Mouse (Mus musculus) T-helper 2 cell (primary cell): Measurements from ENCODE around the gene Gpi1.
"Not testable (repeated sequence)": the region's sequence is repeated elsewhere in the genome, so short reads cannot be mapped to it uniquely, and the experiment has no call there.

ENCODE experiments used
- in situ Hi-C: fragments of 300-600 bp; cut with MboI, MseI; formaldehyde crosslinking; loops from one replicate; pipeline ENCODE4 v1.15.1; 2025; ENCODE audit warnings: high pct_unique_total_duplicates

Gpi1 gene

GRCm38 (mm10) chr7:34195632-34196031 lies 34.5 kb downstream of the Gpi1 start:
- in situ Hi-C loops, result no loop called here

GRCm38 (mm10) chr7:34192825-34193224 lies 37.3 kb downstream of the Gpi1 start:
- in situ Hi-C loops, result no loop called here

- in situ Hi-C loops, result no loop called here
Measured at GRCm38 (mm10) chr7:34189376-34189989, 40.7 kb downstream of the Gpi1 start.

- in situ Hi-C loops, result no loop called here
Measured at GRCm38 (mm10) chr7:34183794-34184193, 46.3 kb downstream of the Gpi1 start.

GRCm38 (mm10) chr7:34183356-34183755 lies 46.8 kb downstream of the Gpi1 start:
- in situ Hi-C loops, result no loop called here

- in situ Hi-C loops, result not testable (repeated sequence)
Measured at GRCm38 (mm10) chr7:34176241-34176640, 53.9 kb downstream of the Gpi1 start.

GRCm38 (mm10) chr7:34172251-34172650 lies 57.9 kb downstream of the Gpi1 start:
- in situ Hi-C loops, result no loop called here

- in situ Hi-C loops, result no loop called here
Measured at GRCm38 (mm10) chr7:34169454-34169853, 60.7 kb downstream of the Gpi1 start, which contains the start of gene Uba2. Uba2 (minus strand) TSS chr7:34169599.

- in situ Hi-C loops, result no loop called here
Measured at GRCm38 (mm10) chr7:34168470-34169251, 61.5 kb downstream of the Gpi1 start.

- in situ Hi-C loops, result no loop called here
Measured at GRCm38 (mm10) chr7:34167766-34168469, 62.2 kb downstream of the Gpi1 start.

GRCm38 (mm10) chr7:34166850-34167249 lies 63.3 kb downstream of the Gpi1 start:
- in situ Hi-C loops, result no loop called here

- in situ Hi-C loops, result no loop called here
Measured at GRCm38 (mm10) chr7:34165999-34166398, 64.1 kb downstream of the Gpi1 start.

- in situ Hi-C loops, result no loop called here
Measured at GRCm38 (mm10) chr7:34164671-34165070, 65.5 kb downstream of the Gpi1 start.

- in situ Hi-C loops, result no loop called here
Measured at GRCm38 (mm10) chr7:34159167-34159566, 71.0 kb downstream of the Gpi1 start.

GRCm38 (mm10) chr7:34157994-34158393 lies 72.1 kb downstream of the Gpi1 start:
- in situ Hi-C loops, result no loop called here
